Mouse (Mus musculus) forebrain, postnatal 0 days (tissue): ENCODE measurements around the gene Ndp. TPM values are rescaled to one million over a fixed set of nuclear protein-coding genes. Genes with fewer than 3 reads are reported as not detected.

Experiments used
- ATAC-seq: fragments of 200-750 bp; cut with Nextera tagmentation; 2 replicates; pipeline ENCODE4 v1.8.0; 2017; ENCODE audit warnings: mild to moderate bottlenecking, moderate library complexity
- DNase-seq: peaks from one replicate; pipeline ENCODE4 v3.0.0-alpha.2; 2015
- H3K27ac ChIP-seq: fragments of 300-500 bp; sonication (generic); 2 replicates; pipeline ENCODE4 v1.5.1; 2014; ENCODE audit warnings: low read depth, mild to moderate bottlenecking, antibody characterized with exemption, low read length, moderate library complexity, mixed read lengths
- H3K27me3 ChIP-seq: fragments of 300-500 bp; sonication (generic); 2 replicates; pipeline ENCODE4 v1.6.1; 2014; ENCODE audit warnings: mild to moderate bottlenecking, low read length, mixed read lengths; ENCODE audit not compliant: insufficient read depth
- H3K36me3 ChIP-seq: fragments of 300-500 bp; sonication (generic); 2 replicates; pipeline ENCODE4 v1.6.1; 2014; ENCODE audit warnings: mild to moderate bottlenecking, moderate library complexity; ENCODE audit not compliant: insufficient read depth
- H3K4me1 ChIP-seq: fragments of 300-500 bp; sonication (generic); 2 replicates; pipeline ENCODE4 v1.6.1; 2014; ENCODE audit warnings: antibody characterized with exemption; ENCODE audit not compliant: insufficient read depth
- H3K4me2 ChIP-seq: fragments of 300-500 bp; sonication (generic); 2 replicates; pipeline ENCODE4 v1.6.1; 2014; ENCODE audit warnings: low read depth, mild to moderate bottlenecking, moderate library complexity
- H3K4me3 ChIP-seq: fragments of 300-500 bp; sonication (generic); 2 replicates; pipeline ENCODE4 v1.5.1; 2014; ENCODE audit warnings: low read depth, low read length, mixed read lengths
- H3K9ac ChIP-seq: fragments of 300-500 bp; sonication (generic); 2 replicates; pipeline ENCODE4 v1.6.1; 2014; ENCODE audit warnings: mild to moderate bottlenecking
- H3K9me3 ChIP-seq: fragments of 300-500 bp; sonication (generic); 2 replicates; pipeline ENCODE4 v1.6.1; 2016; ENCODE audit warnings: low read length
- CTCF ChIP-seq: sonication (generic); IDR thresholded peaks from 2 replicates; pipeline ENCODE4 v1.5.1; 2016; ENCODE audit warnings: antibody characterized with exemption, control low read depth, low read depth
- polyA plus RNA-seq: library from polyadenylated mRNA; unstranded; fragments of >200 nt; fragmentation: Nextera tagmentation; extraction: Ambion mirVana; gene quantifications from 2 replicates; pipeline ENCODE4 v1.2.1, GENCODE M21; 2015
- total RNA-seq: library from RNA; depleted of rRNA; stranded (reverse); fragments of >200 nt; gene quantifications from 2 replicates; pipeline ENCODE4 v1.2.3, GENCODE M21; 2014; rRNA removed

Gene Ndp
- total and polyA plus RNA-seq, 2 experiments from 2014 or later, result 9.2 to 9.6 TPM

- no peak overlapping the region for H3K9ac ChIP-seq
- no peaks in the 10 kb centered on the region for H3K4me1 ChIP-seq
- H3K4me3 ChIP-seq, result no peak overlapping the region
- H3K36me3 ChIP-seq, result no peaks in the 10 kb centered on the region
- DNase-seq (no peak), ATAC-seq (no peak)
- no peaks in the 10 kb centered on the region for H3K9me3 ChIP-seq
- no peak overlapping the region for H3K27ac ChIP-seq
- no peaks in the 10 kb centered on the region for H3K27me3 ChIP-seq
- no peak overlapping the region for H3K4me2 ChIP-seq
- no peak for TF ChIP-seq CTCF
Observed at GRCm38 (mm10) chrX:16836488-16837082, 75.0 kb downstream of the Ndp start.

Other genes starting within 250 kb of the Ndp start
- gene Maob, start 94.4 kb downstream of the Ndp start, total RNA-seq, result 2.4 and 2.5 TPM in 2 replicates
- 5.1 and 6.0 TPM in 2 replicates for gene Maob, start 94.4 kb downstream of the Ndp start, polyA plus RNA-seq